Mouse (Mus musculus): ENCODE data around the gene Smim13. TPM values are rescaled to one million over a fixed set of nuclear protein-coding genes. Genes with fewer than 3 reads are reported as not detected.

The Smim13 gene
- polyA plus RNA-seq, 1 experiment from 2014 or later = 13.7 TPM

DNA sequence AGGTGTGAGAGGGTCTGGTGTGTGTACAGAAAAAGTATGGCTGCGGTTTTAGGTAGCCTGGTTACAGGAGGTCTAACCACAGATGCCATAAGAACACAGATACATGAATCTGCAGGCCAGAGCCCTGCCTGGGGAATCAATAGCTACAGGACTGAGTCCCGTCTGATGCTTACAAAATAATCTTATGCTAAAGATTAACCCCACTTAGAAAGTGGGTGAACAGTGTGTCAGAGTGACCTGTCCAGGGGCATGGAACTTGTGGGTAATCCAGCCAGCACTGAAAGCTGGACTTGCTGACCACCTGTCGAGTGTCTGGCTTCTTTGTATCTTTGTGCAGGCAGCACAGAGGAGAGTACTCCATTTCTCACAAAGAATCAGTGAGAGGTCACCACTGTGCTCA is 33.4 kb upstream of the Smim13 start:
- no peak for DNase-seq (ENCODE audit: low spot score, missing footprints)
- H3K4me3 ChIP-seq (ENCODE audit: low read depth, low read length) = no peak overlapping the region
- ATAC-seq (ENCODE audit: low FRiP score) = no peak
- H3K9me3 ChIP-seq (ENCODE audit: control insufficient read depth, low read length) = peaks cover 7% of the 10 kb centered on the region; the same call in 1 of the 2 replicates
- no peaks in the 10 kb centered on the region for H3K27me3 ChIP-seq (ENCODE audit: control insufficient read depth, insufficient read depth, low read length)
- H3K36me3 ChIP-seq (ENCODE audit: control insufficient read depth, insufficient read depth, low read length) = no peaks in the 10 kb centered on the region
- no peaks in the 10 kb centered on the region; the same call in 1 of the 2 replicates for H3K4me1 ChIP-seq (ENCODE audit: control insufficient read depth, insufficient read depth, low read length)
- 71% methylated on average over 3 of the region's 3 CpGs for WGBS
- H3K9ac ChIP-seq (ENCODE audit: low read length) = no peak overlapping the region
- no peak overlapping the region for H3K4me2 ChIP-seq
- no peak overlapping the region for H3K27ac ChIP-seq (ENCODE audit: low read depth, low read length)

DNA sequence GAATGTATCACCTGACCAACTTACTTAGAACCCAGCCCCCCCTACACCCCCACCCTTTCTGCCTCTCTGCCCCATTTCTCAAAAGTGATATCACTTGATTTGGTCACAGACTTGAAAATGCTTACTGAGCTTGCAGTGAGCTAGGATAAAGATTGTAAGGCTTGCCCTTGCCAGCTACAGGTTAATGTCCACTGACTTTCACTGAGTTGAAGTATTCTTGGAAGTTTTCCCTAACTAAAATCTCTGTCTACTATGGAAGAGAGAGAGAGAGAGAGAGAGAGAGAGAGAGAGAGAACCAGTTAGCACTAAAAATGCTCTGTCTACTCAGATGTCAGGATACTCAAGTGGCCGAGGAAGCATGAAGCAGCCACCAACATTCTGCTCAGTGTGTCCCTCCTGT is 30.6 kb upstream of the Smim13 start:
- peak overlapping the region; percentile 82; the same call in 1 of the 2 replicates for H3K9ac ChIP-seq (ENCODE audit: low read length)
- ATAC-seq (ENCODE audit: low FRiP score) = no peak
- H3K36me3 ChIP-seq (ENCODE audit: control insufficient read depth, insufficient read depth, low read length) = no peaks in the 10 kb centered on the region

DNA sequence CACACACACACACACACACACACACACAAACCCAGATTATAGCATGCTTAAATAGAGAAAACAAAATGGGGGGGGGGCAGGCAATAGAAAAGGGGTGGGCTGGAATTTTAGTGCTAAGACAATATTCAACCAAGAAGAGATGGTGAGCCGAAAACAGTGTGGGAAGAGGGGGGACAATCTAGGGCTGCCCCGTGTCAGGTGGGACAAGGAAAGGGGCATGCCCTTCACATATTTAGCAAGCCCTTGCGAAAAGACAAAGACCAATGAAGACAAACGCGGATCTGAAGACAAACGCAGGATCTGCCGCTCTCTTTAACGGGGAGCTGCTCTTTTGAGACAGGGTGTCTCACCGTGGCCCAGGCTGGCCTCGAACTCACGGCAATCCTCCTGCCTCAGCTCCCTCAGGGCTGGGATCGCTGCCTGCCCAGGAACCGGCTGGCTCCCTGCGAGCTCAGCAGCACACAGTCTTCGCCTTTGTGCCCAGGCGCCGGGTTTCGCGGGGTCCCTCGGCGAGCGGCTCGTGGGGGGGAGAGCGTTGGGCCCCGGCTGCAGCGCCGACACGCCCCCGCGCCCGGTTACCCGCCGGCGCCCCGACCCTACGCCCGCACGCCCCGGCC is 29.8 kb upstream of the Smim13 start:
- Histone ChIP-seq H3K4me2 (peak overlapping the region; percentile 47), H3K4me1 (ENCODE audit: control insufficient read depth, insufficient read depth, low read length) (no peaks in the 10 kb centered on the region; the same call in 1 of the 2 replicates), H3K27ac (ENCODE audit: low read depth, low read length) (peak overlapping the region; percentile 60), H3K9me3 (ENCODE audit: control insufficient read depth, low read length) (peaks cover 9% of the 10 kb centered on the region), H3K36me3 (ENCODE audit: control insufficient read depth, insufficient read depth, low read length) (no peaks in the 10 kb centered on the region), H3K9ac (ENCODE audit: low read length) (peak overlapping the region; percentile 82), H3K4me3 (ENCODE audit: low read depth, low read length) (peak overlapping the region; percentile 59), H3K27me3 (ENCODE audit: control insufficient read depth, insufficient read depth, low read length) (no peaks in the 10 kb centered on the region)
- ATAC-seq (ENCODE audit: low FRiP score) = peak; percentile 85
- 2% methylated on average over 39 of the region's 39 CpGs for WGBS
- DNase-seq (ENCODE audit: low spot score, missing footprints) = peak; percentile 96

More for the DNA sequence above, 30.6 kb upstream of the Smim13 start:
- WGBS = 60% methylated on average over 1 of the region's 1 CpGs
- H3K27ac ChIP-seq (ENCODE audit: low read depth, low read length) = no peak overlapping the region
- no peaks in the 10 kb centered on the region; the same call in 1 of the 2 replicates for H3K4me1 ChIP-seq (ENCODE audit: control insufficient read depth, insufficient read depth, low read length)
- peak overlapping the region; percentile 47 for H3K4me2 ChIP-seq
- DNase-seq (ENCODE audit: low spot score, missing footprints) = peak; percentile 88
- peaks cover 9% of the 10 kb centered on the region for H3K9me3 ChIP-seq (ENCODE audit: control insufficient read depth, low read length)
- H3K4me3 ChIP-seq (ENCODE audit: low read depth, low read length) = peak overlapping the region; percentile 59; the same call in 1 of the 2 replicates
- no peaks in the 10 kb centered on the region for H3K27me3 ChIP-seq (ENCODE audit: control insufficient read depth, insufficient read depth, low read length)

DNA sequence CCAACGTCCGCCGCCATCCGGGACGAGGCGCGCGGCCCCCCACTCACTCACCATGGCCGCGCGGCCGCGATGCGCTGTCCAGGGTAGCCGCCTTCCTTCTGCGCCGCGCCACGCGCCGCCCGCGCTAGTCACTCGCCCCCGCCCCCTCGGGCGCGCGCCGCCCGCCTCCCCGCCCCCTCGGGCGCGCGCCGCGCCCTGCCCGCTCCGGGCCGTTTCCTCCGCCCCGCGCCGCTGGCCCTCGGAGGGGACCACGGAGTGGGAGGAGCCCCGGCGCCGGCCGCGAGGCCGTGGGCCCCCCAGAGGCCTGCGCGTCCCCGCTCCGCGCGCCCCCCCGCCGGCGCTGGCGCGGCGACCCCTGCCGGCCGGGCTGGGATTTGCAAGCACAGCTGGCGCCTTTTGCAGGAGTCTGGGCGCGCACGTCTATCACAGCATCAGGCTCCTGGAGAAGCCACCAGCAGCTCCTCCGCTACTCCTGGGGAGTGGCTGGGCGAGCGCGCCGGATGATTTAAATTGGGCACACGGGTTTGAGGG is 29.3 kb upstream of the Smim13 start, which contains the start of gene Elovl2:
TSS of gene Elovl2 (minus strand) at position 102 of the 531 bp plus-strand sequence.
- peak within 1 kb of the TSS; percentile 59 for H3K4me3 ChIP-seq (ENCODE audit: low read depth, low read length)

DNA sequence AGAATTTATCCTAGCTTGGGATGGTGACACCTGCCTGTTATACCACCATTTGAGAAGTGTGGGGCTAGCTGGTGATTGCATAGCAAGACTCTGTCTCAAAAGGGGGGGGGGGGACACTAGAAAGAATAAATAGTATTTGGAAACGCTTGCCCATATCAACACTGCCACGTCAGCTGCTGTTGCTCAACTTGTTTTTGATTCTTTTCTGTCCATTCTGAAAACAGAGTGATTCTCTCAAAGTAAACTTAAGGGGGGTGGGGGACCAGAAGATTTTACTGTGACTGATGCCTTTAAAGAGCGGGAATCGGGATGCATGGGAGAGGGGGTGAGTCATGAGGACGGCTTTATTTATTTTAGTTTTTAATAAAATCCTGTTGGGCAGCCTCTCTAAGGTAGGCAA is 23.1 kb upstream of the Smim13 start:
- ATAC-seq (ENCODE audit: low FRiP score) = no peak
- H3K27me3 ChIP-seq (ENCODE audit: control insufficient read depth, insufficient read depth, low read length) = no peaks in the 10 kb centered on the region
- no peak for DNase-seq (ENCODE audit: low spot score, missing footprints)
- no peak overlapping the region for H3K4me2 ChIP-seq
- no peak overlapping the region for H3K27ac ChIP-seq (ENCODE audit: low read depth, low read length)
- H3K9ac ChIP-seq (ENCODE audit: low read length) = no peak overlapping the region
- no peaks in the 10 kb centered on the region; the same call in none of the 2 replicates for H3K9me3 ChIP-seq (ENCODE audit: control insufficient read depth, low read length)
- H3K4me1 ChIP-seq (ENCODE audit: control insufficient read depth, insufficient read depth, low read length) = no peaks in the 10 kb centered on the region
- no peak overlapping the region for H3K4me3 ChIP-seq (ENCODE audit: low read depth, low read length)
- WGBS = 92% methylated on average over 5 of the region's 5 CpGs
- no peaks in the 10 kb centered on the region for H3K36me3 ChIP-seq (ENCODE audit: control insufficient read depth, insufficient read depth, low read length)

More for the DNA sequence above, 29.3 kb upstream of the Smim13 start, which contains the start of gene Elovl2:
- DNase-seq (ENCODE audit: low spot score, missing footprints) (peak; percentile 98), ATAC-seq (ENCODE audit: low FRiP score) (peak; percentile 96)
- H3K4me2 ChIP-seq = peak within 1 kb of the TSS; percentile 47
- peak within 1 kb of the TSS; percentile 60 for H3K27ac ChIP-seq (ENCODE audit: low read depth, low read length)
- peaks cover 9% of the 10 kb centered on the region for H3K9me3 ChIP-seq (ENCODE audit: control insufficient read depth, low read length)
- WGBS = 2% methylated on average over 42 of the region's 77 CpGs
- H3K27me3 ChIP-seq (ENCODE audit: control insufficient read depth, insufficient read depth, low read length) = no peaks in the 10 kb centered on the region
- H3K9ac ChIP-seq (ENCODE audit: low read length) = peak within 1 kb of the TSS; percentile 82
- H3K4me1 ChIP-seq (ENCODE audit: control insufficient read depth, insufficient read depth, low read length) = no peaks in the 10 kb centered on the region; the same call in 1 of the 2 replicates
- H3K36me3 ChIP-seq (ENCODE audit: control insufficient read depth, insufficient read depth, low read length) = no peaks in the 10 kb centered on the region

DNA sequence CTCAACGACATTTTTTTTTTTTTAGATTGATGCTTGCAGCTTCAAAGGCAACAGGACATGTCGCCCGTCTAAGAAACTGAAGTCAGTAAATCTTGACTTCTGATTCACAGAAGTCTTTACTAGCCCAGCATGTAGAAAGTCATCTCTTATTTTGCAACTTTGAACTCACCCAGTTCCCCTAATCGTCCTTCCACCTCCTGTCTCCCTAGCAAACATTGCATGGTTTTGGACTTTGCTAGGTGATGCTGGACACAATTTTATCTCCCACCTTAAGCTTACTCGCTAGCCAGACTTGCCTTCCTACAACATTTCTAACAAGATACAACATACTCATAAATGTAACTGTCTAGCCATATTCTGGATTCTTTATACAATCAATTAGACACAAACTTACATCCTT is 21.6 kb upstream of the Smim13 start:
- ATAC-seq (ENCODE audit: low FRiP score) = no peak
- Histone ChIP-seq H3K36me3 (ENCODE audit: control insufficient read depth, insufficient read depth, low read length) (no peaks in the 10 kb centered on the region), H3K4me1 (ENCODE audit: control insufficient read depth, insufficient read depth, low read length) (no peaks in the 10 kb centered on the region), H3K4me2 (no peak overlapping the region), H3K4me3 (ENCODE audit: low read depth, low read length) (no peak overlapping the region), H3K27ac (ENCODE audit: low read depth, low read length) (no peak overlapping the region), H3K27me3 (ENCODE audit: control insufficient read depth, insufficient read depth, low read length) (no peaks in the 10 kb centered on the region), H3K9me3 (ENCODE audit: control insufficient read depth, low read length) (no peaks in the 10 kb centered on the region; the same call in 1 of the 2 replicates), H3K9ac (ENCODE audit: low read length) (no peak overlapping the region)
- 92% methylated on average over 5 of the region's 5 CpGs for WGBS
- DNase-seq (ENCODE audit: low spot score, missing footprints) = no peak

DNA sequence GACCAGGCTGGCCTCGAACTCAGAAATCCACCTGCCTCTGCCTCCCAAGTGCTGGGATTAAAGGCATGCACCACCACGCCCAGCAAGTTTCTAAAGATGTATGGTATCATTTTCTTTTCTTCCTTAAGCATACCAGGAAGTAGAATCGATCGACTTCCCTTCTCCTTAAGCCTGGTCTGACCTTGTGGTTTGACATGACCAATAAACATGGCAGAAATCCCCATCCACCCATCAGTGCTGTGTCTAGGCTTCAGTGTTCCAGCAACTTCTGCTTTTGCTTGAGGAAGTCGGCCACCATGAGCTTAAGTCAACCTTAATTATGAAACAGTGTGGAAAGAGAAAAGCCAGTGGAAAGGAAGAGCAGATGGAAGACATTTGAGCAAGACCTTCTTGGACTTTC is 19.4 kb upstream of the Smim13 start:
- no peaks in the 10 kb centered on the region for H3K9me3 ChIP-seq (ENCODE audit: control insufficient read depth, low read length)
- H3K36me3 ChIP-seq (ENCODE audit: control insufficient read depth, insufficient read depth, low read length) = no peaks in the 10 kb centered on the region
- H3K4me3 ChIP-seq (ENCODE audit: low read depth, low read length) = no peak overlapping the region
- DNase-seq (ENCODE audit: low spot score, missing footprints) (no peak), ATAC-seq (ENCODE audit: low FRiP score) (no peak)
- no peak overlapping the region for H3K9ac ChIP-seq (ENCODE audit: low read length)
- H3K4me2 ChIP-seq = no peak overlapping the region
- 85% methylated on average over 5 of the region's 5 CpGs for WGBS
- H3K27ac ChIP-seq (ENCODE audit: low read depth, low read length) = no peak overlapping the region
- H3K27me3 ChIP-seq (ENCODE audit: control insufficient read depth, insufficient read depth, low read length) = no peaks in the 10 kb centered on the region
- no peaks in the 10 kb centered on the region for H3K4me1 ChIP-seq (ENCODE audit: control insufficient read depth, insufficient read depth, low read length)

DNA sequence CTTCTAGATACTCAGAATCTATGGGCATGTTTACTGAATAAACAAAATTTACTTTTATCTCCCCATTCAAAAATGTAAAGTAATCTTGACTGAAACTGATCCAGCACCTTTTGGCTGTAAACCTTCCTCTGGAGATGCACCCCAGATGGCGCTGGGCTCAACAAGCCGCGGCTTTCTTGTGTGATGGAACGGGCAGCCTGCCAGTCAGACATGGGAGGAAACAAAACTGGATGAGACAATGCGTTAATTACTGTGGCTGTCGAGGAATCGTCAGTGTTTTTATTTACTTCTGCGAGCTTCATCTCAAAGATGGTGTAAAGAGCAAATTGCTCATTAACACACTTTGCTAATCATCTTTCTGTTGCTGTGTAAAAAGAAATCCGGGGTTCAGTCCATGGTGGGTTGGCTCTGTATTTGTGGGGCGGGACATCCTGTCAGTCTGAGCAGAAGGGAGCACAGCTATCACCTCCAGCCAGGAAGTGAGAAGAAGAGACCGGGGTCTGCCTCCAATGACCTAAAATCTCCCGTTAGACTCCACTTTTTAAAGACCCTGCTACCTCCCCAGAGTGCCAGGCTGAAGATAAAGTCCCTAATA is 18.2 kb upstream of the Smim13 start:
- Histone ChIP-seq H3K27me3 (ENCODE audit: control insufficient read depth, insufficient read depth, low read length) (no peaks in the 10 kb centered on the region), H3K4me3 (ENCODE audit: low read depth, low read length) (no peak overlapping the region), H3K9me3 (ENCODE audit: control insufficient read depth, low read length) (no peaks in the 10 kb centered on the region), H3K4me1 (ENCODE audit: control insufficient read depth, insufficient read depth, low read length) (no peaks in the 10 kb centered on the region), H3K27ac (ENCODE audit: low read depth, low read length) (no peak overlapping the region), H3K4me2 (no peak overlapping the region), H3K9ac (ENCODE audit: low read length) (no peak overlapping the region), H3K36me3 (ENCODE audit: control insufficient read depth, insufficient read depth, low read length) (no peaks in the 10 kb centered on the region)
- ATAC-seq (ENCODE audit: low FRiP score) (no peak), DNase-seq (ENCODE audit: low spot score, missing footprints) (no peak)
- WGBS = 90% methylated on average over 12 of the region's 12 CpGs

DNA sequence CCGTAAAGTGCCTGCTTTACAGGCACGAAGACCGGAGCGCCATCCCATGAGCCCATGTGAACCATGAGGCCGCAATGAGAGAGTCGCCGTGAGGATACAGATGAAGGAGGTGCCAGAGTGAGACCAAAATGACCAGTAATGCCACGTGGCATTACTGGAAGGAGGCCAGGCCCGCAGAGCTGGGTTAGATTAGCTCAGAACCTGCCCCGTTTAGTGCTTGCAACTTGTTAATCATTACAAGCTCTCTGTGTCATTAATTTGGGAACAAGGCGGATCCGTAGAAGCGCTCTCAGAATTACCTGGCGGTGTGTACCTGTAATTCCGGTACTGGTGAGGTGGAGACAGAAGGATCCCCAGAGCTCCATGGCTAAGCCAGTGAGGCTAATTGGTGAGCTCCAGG is 17.4 kb upstream of the Smim13 start:
- H3K4me3 ChIP-seq (ENCODE audit: low read depth, low read length) = no peak overlapping the region
- no peaks in the 10 kb centered on the region for H3K4me1 ChIP-seq (ENCODE audit: control insufficient read depth, insufficient read depth, low read length)
- no peak for ATAC-seq (ENCODE audit: low FRiP score)
- H3K9me3 ChIP-seq (ENCODE audit: control insufficient read depth, low read length) = no peaks in the 10 kb centered on the region
- H3K9ac ChIP-seq (ENCODE audit: low read length) = no peak overlapping the region
- H3K27ac ChIP-seq (ENCODE audit: low read depth, low read length) = no peak overlapping the region
- H3K4me2 ChIP-seq = no peak overlapping the region
- no peak for DNase-seq (ENCODE audit: low spot score, missing footprints)
- WGBS = 96% methylated on average over 15 of the region's 15 CpGs
- no peaks in the 10 kb centered on the region for H3K36me3 ChIP-seq (ENCODE audit: control insufficient read depth, insufficient read depth, low read length)
- H3K27me3 ChIP-seq (ENCODE audit: control insufficient read depth, insufficient read depth, low read length) = no peaks in the 10 kb centered on the region

All from midbrain, embryonic 11.5 days (tissue).